Mouse (Mus musculus): ENCODE measurements at regions not wholly inside any gene's neighbourhood (a gene's known extent, or its start where the extent isn't known, plus 50 kb on each side); places are given as distances from the start of the nearest gene placed in this dataset.

- Histone ChIP-seq H3K27ac (ENCODE audit: control insufficient read depth, insufficient read depth, low read length) (no peak overlapping the region), H3K27me3 (ENCODE audit: control insufficient read depth, insufficient read depth, low read length) (no peaks in the 10 kb centered on the region), H3K4me1 (replicated peaks; ENCODE audit: control insufficient read depth, insufficient read depth, low read length) (no peaks in the 10 kb centered on the region), H3K36me3 (ENCODE audit: control insufficient read depth, insufficient read depth, low read length) (no peaks in the 10 kb centered on the region), H3K4me3 (ENCODE audit: control insufficient read depth, insufficient read depth, low read length) (no peak overlapping the region)
- 78% methylated on average over 5 of the region's 5 CpGs for WGBS
- no peak for DNase-seq
- TF ChIP-seq CTCF (IDR thresholded peaks at IDR 0.05; ENCODE audit: borderline replicate concordance, control insufficient read depth, extremely low read depth, insufficient read depth, low read length, poor library complexity), result no peak
- no peak for TF ChIP-seq POLR2A (IDR thresholded peaks at IDR 0.05; ENCODE audit: control insufficient read depth, extremely low read depth, insufficient read depth, low read length, poor library complexity)
Measured at GRCm38 (mm10) chr12:70695162-70695561, 130.2 kb upstream of the Frmd6 start.

- TF ChIP-seq CTCF (IDR thresholded peaks at IDR 0.05; ENCODE audit: borderline replicate concordance, control insufficient read depth, extremely low read depth, insufficient read depth, low read length, poor library complexity) (no peak), POLR2A (IDR thresholded peaks at IDR 0.05; ENCODE audit: control insufficient read depth, extremely low read depth, insufficient read depth, low read length, poor library complexity) (no peak)
- WGBS, result 82% methylated on average over 6 of the region's 6 CpGs
- Histone ChIP-seq H3K36me3 (ENCODE audit: control insufficient read depth, insufficient read depth, low read length) (no peaks in the 10 kb centered on the region), H3K4me1 (replicated peaks; ENCODE audit: control insufficient read depth, insufficient read depth, low read length) (no peaks in the 10 kb centered on the region), H3K27me3 (ENCODE audit: control insufficient read depth, insufficient read depth, low read length) (no peaks in the 10 kb centered on the region), H3K27ac (ENCODE audit: control insufficient read depth, insufficient read depth, low read length) (no peak overlapping the region), H3K4me3 (ENCODE audit: control insufficient read depth, insufficient read depth, low read length) (no peak overlapping the region)
- no peak for DNase-seq
Measured at GRCm38 (mm10) chr12:70696256-70696655, 129.1 kb upstream of the Frmd6 start.

- Histone ChIP-seq H3K36me3 (ENCODE audit: control insufficient read depth, insufficient read depth, low read length) (no peaks in the 10 kb centered on the region), H3K4me1 (replicated peaks; ENCODE audit: control insufficient read depth, insufficient read depth, low read length) (no peaks in the 10 kb centered on the region), H3K27ac (ENCODE audit: control insufficient read depth, insufficient read depth, low read length) (no peak overlapping the region), H3K4me3 (ENCODE audit: control insufficient read depth, insufficient read depth, low read length) (no peak overlapping the region), H3K27me3 (ENCODE audit: control insufficient read depth, insufficient read depth, low read length) (no peaks in the 10 kb centered on the region)
- 18% methylated on average over 6 of the region's 6 CpGs for WGBS
- DNase-seq, result no peak
- TF ChIP-seq POLR2A (IDR thresholded peaks at IDR 0.05; ENCODE audit: control insufficient read depth, extremely low read depth, insufficient read depth, low read length, poor library complexity) (no peak), CTCF (IDR thresholded peaks at IDR 0.05; ENCODE audit: borderline replicate concordance, control insufficient read depth, extremely low read depth, insufficient read depth, low read length, poor library complexity) (no peak)
Measured at GRCm38 (mm10) chr12:70698466-70698865, 126.8 kb upstream of the Frmd6 start.

- no peak for DNase-seq
- TF ChIP-seq POLR2A (IDR thresholded peaks at IDR 0.05; ENCODE audit: control insufficient read depth, extremely low read depth, insufficient read depth, low read length, poor library complexity), result no peak
- no peak for TF ChIP-seq CTCF (IDR thresholded peaks at IDR 0.05; ENCODE audit: borderline replicate concordance, control insufficient read depth, extremely low read depth, insufficient read depth, low read length, poor library complexity)
- no peaks in the 10 kb centered on the region for H3K27me3 ChIP-seq (ENCODE audit: control insufficient read depth, insufficient read depth, low read length)
- H3K36me3 ChIP-seq (ENCODE audit: control insufficient read depth, insufficient read depth, low read length), result no peaks in the 10 kb centered on the region
- H3K27ac ChIP-seq (ENCODE audit: control insufficient read depth, insufficient read depth, low read length), result no peak overlapping the region
- H3K4me1 ChIP-seq (replicated peaks; ENCODE audit: control insufficient read depth, insufficient read depth, low read length), result no peaks in the 10 kb centered on the region
- H3K4me3 ChIP-seq (ENCODE audit: control insufficient read depth, insufficient read depth, low read length), result no peak overlapping the region
- WGBS, result 93% methylated on average over 5 of the region's 5 CpGs
Measured at GRCm38 (mm10) chr12:70702473-70702872, 122.8 kb upstream of the Frmd6 start.

DNA sequence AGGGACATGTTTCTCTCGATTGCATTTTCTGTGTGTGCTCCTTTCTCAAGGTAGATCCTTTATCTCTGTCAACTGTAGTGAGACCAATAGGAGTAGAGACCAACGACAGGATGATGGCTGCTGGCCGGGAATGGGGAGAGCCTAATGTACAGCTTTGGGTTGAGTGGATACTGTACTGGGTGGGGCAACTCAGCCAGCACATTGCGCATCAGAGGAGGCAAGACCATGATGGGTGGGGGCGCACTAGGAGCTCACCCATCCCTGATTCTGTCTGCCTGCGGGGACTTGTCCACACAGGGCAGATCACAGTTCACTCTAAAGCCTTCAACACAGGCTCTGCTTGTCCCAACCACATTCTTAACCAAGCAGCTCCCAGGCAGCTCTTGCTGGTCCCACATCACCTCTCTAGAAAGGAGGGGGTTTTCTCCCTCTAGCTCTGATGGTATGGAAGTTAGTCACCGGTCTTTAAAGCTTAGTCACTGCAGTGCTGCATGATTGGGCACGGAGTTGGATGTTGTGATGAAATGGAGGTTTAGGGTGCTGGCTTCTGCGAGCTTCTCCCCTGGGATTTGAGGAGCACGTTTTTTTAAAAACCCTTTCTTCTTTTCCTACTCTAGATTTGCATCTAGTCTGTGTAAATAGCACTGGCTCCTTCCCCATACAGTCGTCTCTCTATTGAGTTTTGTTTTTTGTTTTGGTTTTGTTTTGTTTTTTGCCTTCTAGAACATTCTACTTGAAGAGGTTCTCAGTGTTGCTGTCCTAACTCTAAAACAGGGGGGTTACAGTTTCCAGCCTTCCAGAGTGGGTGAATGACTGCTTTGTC lies 118.3 kb upstream of the Frmd6 start:
- TF ChIP-seq CTCF (IDR thresholded peaks at IDR 0.05; ENCODE audit: borderline replicate concordance, control insufficient read depth, extremely low read depth, insufficient read depth, low read length, poor library complexity) (no peak), POLR2A (IDR thresholded peaks at IDR 0.05; ENCODE audit: control insufficient read depth, extremely low read depth, insufficient read depth, low read length, poor library complexity) (no peak)
- Histone ChIP-seq H3K4me3 (ENCODE audit: control insufficient read depth, insufficient read depth, low read length) (no peak overlapping the region), H3K27ac (ENCODE audit: control insufficient read depth, insufficient read depth, low read length) (no peak overlapping the region), H3K4me1 (replicated peaks; ENCODE audit: control insufficient read depth, insufficient read depth, low read length) (no peaks in the 10 kb centered on the region), H3K36me3 (ENCODE audit: control insufficient read depth, insufficient read depth, low read length) (no peaks in the 10 kb centered on the region), H3K27me3 (ENCODE audit: control insufficient read depth, insufficient read depth, low read length) (no peaks in the 10 kb centered on the region)
- WGBS, result 92% methylated on average over 11 of the region's 11 CpGs
- no peak for DNase-seq

DNA sequence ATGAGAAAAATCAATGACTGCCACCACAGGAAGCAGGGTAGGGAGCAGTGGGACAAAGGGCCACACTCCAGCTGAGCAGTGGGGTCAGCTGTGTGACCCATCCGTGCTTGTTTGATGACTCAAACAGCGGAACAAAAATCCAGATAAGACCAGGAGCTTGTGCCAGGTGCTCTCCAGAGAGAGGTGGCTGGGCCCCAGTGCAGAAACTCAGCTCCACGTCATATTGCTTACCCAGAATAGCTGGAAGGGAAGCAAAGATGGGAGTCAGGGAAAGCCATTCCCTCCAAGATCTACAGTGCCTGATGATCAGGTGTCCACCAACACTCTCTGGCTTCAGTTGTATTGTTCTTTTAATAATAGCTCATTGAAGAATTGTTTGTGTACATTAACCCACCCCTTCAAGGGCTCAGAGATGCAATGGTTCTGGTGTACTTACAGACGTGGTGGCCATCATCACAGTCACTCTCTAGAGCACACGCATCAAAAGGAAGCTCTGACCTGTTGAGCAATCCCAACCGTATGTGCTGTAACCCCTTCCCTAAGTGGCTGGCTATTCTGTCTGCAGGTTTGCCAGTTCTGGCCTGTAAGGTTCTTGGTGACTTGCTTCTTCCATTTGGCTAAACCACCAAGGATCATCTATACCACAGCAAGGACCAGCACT lies 117.6 kb upstream of the Frmd6 start:
- DNase-seq, result no peak
- Histone ChIP-seq H3K4me3 (ENCODE audit: control insufficient read depth, insufficient read depth, low read length) (no peak overlapping the region), H3K27ac (ENCODE audit: control insufficient read depth, insufficient read depth, low read length) (no peak overlapping the region), H3K27me3 (ENCODE audit: control insufficient read depth, insufficient read depth, low read length) (no peaks in the 10 kb centered on the region), H3K36me3 (ENCODE audit: control insufficient read depth, insufficient read depth, low read length) (no peaks in the 10 kb centered on the region), H3K4me1 (replicated peaks; ENCODE audit: control insufficient read depth, insufficient read depth, low read length) (no peaks in the 10 kb centered on the region)
- WGBS, result 84% methylated on average over 6 of the region's 6 CpGs
- TF ChIP-seq CTCF (IDR thresholded peaks at IDR 0.05; ENCODE audit: borderline replicate concordance, control insufficient read depth, extremely low read depth, insufficient read depth, low read length, poor library complexity), result no peak
- TF ChIP-seq POLR2A (IDR thresholded peaks at IDR 0.05; ENCODE audit: control insufficient read depth, extremely low read depth, insufficient read depth, low read length, poor library complexity), result no peak

Measured in thymus, adult 2 months (tissue).